Mouse (Mus musculus) monocyte, adult 5-6 weeks (primary cell): ENCODE data around the gene Zfp867. TPM values are rescaled to one million over a fixed set of nuclear protein-coding genes. Genes with fewer than 3 reads are reported as not detected.

Experiments used
- ATAC-seq: fragments of 153-309, 156-312 bp; replicated peaks from 2 replicates; pipeline ENCODE4 v1.8.0; 2017; ENCODE audit warnings: mild to moderate bottlenecking; ENCODE audit not compliant: low TSS enrichment, insufficient number of reproducible peaks, severe bottlenecking, poor library complexity, low FRiP score
- total RNA-seq: library from RNA; stranded (forward); fragments of 200-1000, 200-491, 200-594 nt; gene quantifications from 3 replicates; pipeline ENCODE4 v1.2.3, GENCODE M21; 2017

Zfp867 gene
- total RNA-seq, 1 experiment from 2014 or later, result 1.5 TPM

DNA sequence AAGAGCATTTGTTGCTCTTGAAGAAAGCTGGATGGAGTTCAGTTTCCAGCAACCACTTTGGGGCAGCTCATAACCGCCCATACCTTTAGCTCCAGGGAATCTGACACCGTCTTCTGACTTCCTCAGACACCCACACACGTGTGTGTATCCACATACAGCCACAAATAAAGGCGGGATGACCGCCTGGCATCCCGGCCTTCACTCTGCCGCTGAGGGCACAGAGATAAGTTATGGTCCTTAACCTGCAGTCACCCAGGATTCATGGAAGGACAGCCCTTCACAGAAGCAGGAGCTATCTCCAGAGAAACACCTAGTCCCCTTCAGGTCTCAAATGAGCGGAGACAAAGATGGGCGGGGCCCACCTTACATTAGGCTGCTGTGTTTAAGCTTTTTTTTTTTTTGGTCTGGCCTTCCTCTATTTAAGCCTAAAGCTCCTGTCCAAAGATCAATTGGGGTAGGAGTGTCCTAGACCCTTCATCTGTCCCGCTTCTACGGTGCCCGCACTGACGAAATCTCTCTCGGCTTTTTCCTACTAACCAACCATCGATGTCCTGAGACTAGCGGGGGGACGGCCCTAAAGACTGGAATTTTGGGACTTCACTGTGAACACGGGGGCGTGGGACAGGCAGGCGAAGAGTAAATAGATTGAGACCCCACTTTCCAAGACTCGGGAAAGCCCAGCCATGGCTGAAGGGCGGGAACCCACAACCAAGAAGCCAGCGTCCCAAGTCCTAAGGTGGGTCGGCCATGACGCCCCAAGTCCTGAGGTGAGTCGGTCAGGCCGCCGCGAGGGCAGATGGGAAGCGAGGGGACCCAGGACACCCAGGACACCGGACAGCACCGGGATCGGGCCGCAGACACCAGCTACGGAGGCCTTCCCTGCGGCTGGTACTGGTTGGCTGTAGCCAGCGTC, 605 bp downstream of the Zfp867 start:
- no peak for ATAC-seq

GRCm38 (mm10) chr11:59460459-59460858, 11.8 kb downstream of the Zfp867 start:
- no peak for ATAC-seq

DNA sequence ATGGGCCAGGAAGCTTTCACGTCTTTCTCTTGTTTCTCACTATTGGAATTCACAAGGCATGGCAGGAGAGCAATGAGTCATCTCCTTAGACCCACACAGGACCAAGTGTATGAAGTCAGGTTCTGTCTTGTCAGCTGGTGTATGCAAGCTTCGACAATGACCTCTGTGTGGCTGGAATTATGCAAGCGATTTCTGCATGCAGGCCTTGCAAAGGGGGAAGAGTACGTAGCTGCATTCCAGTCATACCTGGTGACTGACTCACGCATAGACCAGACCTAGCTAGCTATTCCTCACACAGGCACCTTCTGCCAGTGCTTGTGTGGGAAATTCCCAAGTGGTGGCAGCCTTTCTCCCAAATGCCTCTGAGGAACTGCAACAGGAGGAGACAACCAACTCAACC, 13.3 kb downstream of the Zfp867 start:
- no peak for ATAC-seq

DNA sequence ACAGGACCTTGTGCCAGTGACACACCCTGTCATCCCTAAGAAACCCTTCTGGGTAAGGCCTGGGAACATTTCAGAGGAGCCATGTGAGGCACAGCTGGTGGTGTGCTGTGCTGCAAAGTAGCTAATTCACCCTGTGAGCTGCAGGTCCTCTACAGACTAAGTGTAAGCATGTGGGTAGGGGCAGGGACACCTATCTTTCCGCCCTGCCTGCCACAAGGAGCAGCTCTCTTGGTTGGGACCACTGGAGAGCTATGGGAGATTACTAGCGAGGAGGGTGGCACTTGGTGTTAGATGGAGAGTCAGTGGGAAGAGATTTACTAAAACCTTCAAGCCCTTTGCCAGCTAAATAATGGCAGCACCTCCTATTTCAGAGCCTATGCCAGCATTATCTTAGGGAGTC, 15.4 kb downstream of the Zfp867 start:
- ATAC-seq, result no peak

DNA sequence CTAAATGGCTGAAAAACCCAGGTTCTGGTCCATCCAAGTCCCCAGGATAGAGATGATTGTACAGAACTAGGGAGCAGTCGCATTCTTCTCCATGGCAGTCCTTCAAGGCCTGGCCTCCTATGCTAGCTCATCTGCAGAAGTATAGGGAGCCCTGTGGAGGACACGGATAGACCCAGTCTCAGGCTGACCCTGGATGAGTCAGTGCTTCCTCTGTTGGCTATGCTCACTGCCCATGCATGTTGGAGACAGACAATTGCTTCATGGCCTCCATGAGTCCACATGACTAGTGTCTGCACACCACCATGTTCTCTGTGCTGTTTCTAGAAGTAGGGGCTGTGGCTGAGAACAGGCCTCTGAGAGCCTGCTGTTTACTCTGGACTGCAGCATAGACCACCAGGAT, 15.9 kb downstream of the Zfp867 start:
- no peak for ATAC-seq

GRCm38 (mm10) chr11:59451086-59451485, 21.2 kb downstream of the Zfp867 start, which contains the start of gene Snap47:
TSS of gene Snap47 (minus strand) at chr11:59451186.
- no peak for ATAC-seq

DNA sequence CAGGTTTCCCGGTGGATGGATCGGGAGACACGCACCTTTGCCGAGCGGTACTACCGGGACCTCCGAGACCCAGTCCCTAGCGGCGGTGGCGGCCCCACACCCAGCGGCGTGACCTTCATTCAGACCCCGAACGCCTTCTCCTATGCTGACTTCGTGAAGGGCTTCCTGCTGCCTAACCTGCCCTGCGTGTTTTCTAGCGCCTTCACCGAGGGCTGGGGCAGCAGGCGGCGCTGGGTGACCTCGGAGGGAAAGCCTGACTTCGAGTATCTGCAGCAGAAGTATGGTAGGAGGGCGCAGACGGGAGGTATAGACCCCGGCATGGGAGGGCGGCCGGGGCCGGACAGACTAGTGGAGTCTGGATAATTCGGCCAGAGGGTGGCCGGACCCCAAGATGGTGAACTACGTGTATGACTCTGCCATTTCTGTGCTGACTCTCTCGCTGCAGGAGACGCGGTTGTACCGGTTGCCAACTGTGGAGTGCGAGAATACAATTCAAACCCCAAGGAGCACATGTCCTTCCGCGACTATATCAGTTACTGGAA, 22.0 kb downstream of the Zfp867 start:
- peak; percentile 42 for ATAC-seq

DNA sequence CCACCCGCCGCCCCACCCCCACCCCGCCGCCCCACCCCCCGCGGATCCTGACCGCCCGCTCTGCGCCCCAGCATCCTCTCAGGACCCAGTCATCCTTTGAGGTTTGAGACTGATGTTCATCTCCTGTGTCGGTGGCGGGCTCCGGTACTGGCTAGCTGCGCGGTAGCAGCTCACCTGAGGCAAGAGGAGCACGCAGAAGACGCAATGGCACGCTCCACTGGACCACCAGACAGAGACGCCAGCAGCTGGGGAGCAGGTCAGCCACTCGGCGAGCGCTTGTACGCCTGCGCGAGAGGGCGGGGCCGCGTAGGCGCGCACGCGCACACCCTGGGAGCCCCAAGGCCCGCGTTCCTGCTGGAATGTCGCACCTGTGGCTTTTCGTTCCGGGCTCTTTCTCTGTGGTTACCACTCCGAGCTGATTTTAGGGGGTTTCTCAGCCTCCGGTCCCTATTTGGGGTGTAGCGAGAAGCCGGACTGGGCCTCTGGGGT, 22.5 kb downstream of the Zfp867 start, which contains the start of gene Jmjd4:
Gene Jmjd4 (plus strand): TSS at position 305 of the 489 bp plus-strand sequence.
- peak; percentile 69 for ATAC-seq

DNA sequence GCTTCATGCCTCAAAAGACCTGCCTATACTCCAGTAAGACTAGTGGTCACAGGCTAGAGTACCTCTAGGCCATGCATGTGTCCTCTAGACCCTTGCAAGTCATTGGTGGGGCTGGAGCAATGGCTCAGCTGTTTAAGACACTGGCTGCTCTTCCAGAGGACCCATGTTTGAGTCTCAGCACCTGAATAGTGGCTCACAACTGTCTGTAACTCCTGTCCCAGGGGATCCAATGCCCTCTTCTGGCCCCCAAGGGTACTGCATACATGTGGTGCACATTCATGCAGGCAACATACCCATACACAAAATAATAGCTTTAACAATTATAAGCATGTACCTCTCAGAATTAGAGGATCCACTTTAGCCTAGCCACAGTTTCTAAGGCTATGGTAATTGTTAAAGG, 29.2 kb downstream of the Zfp867 start:
- no peak for ATAC-seq

- no peak for ATAC-seq
Observed at GRCm38 (mm10) chr11:59437954-59438353, 34.3 kb downstream of the Zfp867 start.

DNA sequence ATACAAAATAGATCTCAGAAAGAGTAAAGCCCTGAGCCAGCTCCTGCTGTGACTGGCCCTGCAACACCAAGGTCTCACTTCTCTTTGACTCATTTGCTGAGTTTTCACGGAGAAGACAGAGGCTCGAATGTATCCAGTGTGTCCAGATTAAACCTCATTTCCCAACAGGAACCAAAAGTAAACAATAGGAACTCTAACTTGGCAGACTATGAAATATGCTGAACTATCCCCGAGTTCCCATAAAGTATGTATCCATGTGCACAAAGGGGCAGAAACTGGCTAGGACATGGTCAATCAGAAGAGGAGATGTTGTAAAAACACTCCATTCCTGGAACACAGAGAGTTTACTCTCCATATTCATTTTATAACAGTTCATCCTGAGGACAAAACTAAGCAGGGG, 40.0 kb downstream of the Zfp867 start:
- no peak for ATAC-seq

GRCm38 (mm10) chr11:59429959-59430358, 42.3 kb downstream of the Zfp867 start:
- no peak for ATAC-seq

DNA sequence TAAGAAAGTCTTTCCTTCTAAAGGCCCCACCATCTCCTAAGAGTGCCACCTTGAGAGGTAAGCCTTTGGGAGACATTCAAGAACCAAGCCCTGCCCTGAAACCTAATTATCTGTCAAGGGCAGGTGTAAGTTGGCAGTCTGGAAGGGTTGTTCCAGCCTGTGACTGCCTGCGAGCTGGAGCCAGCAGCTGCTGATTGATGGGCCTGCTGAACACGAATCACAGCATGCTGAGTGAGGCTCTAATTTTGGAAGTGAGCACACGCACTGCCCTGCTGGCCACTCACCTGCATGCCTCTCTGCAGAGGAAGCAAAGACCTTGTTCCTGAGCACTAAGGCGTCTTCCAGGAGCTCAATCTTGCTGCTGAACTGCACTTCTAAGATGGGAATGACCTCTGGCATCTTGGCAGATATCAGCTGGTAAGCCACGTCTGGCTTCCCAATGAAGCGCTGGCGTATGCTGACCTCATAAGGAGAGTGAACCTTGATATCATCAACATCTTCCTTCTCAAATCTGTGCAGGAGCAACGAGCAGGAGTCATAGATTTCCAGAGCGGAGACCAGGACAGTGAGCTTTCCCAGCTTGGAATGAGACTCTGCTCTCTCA, 44.1 kb downstream of the Zfp867 start:
- no peak for ATAC-seq

GRCm38 (mm10) chr11:59425671-59426101, 46.6 kb downstream of the Zfp867 start:
- ATAC-seq, result 0 out of 2 replicates have a peak, but pooled peaks have one; percentile 29

DNA sequence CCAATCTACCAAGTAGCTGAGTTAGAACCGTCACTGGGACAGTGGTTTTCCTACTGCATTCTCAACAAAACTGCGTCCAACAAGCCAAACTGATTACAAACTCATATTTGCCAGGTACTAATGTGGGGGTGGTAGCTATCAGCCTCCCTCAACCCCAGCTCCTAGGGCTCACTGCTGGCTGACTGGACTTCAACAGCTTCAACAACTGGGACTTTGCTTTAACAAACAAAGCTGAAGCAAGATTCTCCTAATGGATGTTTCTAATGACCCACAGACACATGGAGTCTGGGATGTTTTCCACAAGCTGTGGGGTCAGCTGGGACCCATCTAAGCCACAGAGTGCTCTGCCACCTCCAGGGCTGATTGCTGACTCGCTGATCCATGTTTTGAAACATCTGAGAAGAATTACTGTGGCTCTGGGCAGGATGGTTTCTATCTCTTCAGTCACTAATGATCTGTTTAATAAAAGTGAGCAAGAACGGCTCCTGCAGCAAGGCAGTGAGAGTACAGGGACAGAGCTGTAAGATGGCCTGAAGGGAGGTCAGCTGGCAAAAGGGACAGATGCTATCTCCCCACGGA, 49.2 kb downstream of the Zfp867 start:
- ATAC-seq, result no peak

DNA sequence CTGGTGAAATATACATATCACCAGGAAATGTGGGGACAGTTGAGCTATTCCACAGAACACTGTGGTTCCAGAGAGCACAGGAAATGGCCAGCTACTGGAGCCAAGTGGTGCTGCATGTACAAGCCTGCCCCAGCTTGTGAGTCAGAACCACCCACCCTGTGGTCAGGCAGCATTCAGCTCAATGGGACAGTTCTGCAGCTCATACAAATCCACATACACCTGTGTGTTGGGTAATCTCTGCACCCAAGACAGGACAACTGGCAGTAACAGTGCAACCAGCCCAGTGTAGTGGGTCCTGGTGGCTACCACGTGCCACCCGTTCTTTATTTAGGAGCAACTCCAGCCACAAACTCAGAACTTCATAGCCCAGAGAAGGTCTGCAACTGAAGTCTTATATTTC, 50.3 kb downstream of the Zfp867 start:
- no peak for ATAC-seq

DNA sequence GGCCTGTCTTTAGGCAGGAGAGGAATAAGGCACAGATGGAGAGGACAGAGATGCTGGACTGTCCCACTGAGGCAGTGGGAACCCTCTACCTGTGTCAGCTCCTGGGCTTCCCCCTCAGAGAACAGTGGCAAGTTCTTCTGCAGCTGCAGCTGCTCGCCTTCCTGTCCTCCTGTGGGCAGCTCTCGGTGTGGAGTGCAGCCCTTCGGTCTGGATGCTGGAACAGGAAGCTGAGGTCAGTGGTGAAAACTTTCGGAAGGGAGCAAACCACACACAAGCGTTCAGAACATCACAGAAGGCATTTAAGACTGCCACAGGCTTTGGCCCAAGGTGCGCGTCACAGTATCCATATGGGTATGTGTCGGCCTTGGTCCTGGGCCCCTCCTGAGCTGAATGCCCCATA, 50.8 kb downstream of the Zfp867 start:
- 0 out of 2 replicates have a peak, but pooled peaks have one; percentile 10 for ATAC-seq

DNA sequence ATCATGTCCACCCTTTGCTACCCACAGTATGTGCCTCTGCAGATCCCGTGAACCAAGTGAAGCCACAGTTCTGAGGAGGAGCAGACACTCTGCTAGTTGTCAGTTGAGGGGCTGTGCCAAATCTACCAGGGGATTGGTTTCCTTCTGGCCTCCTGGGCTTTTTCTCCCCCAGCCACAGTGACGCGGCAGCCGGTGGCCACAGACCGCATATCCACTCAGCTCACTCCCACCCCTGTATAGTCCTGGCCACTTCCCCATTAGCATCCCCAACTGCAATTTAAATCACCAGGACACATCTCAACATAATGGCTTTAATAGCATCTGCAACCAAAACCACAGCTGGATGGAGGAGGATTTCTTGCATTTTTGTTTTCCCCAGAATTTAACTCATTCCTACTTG, 53.6 kb downstream of the Zfp867 start:
- ATAC-seq, result peak; percentile 47
